Mouse (Mus musculus) midbrain, embryonic 10.5 days (tissue): ENCODE data around the gene Gna11. TPM values are rescaled to one million over a fixed set of nuclear protein-coding genes. Genes with fewer than 3 reads are reported as not detected.

Experiments used
- DNase-seq: peaks from one replicate; pipeline ENCODE4 v3.0.0-alpha.2; 2017; ENCODE audit warnings: low spot score
- H3K27ac ChIP-seq: fragments of 300-500 bp; sonication (generic); replicated peaks from 2 replicates; pipeline ENCODE4 v1.5.1; 2016; ENCODE audit warnings: mild to moderate bottlenecking
- H3K27me3 ChIP-seq: fragments of 300-500 bp; sonication (generic); 2 replicates; pipeline ENCODE4 v1.6.1; 2016; ENCODE audit warnings: low read depth, mild to moderate bottlenecking; ENCODE audit not compliant: poor library complexity, severe bottlenecking
- H3K36me3 ChIP-seq: fragments of 300-500 bp; sonication (generic); 2 replicates; pipeline ENCODE4 v1.6.1; 2016; ENCODE audit warnings: mild to moderate bottlenecking, moderate library complexity
- H3K4me1 ChIP-seq: fragments of 300-500 bp; sonication (generic); 2 replicates; pipeline ENCODE4 v1.6.1; 2016
- H3K4me3 ChIP-seq: fragments of 300-500 bp; sonication (generic); 2 replicates; pipeline ENCODE4 v1.5.1; 2016; ENCODE audit warnings: mild to moderate bottlenecking, moderate library complexity
- H3K9me3 ChIP-seq: fragments of 300-500 bp; sonication (generic); replicated peaks from 2 replicates; pipeline ENCODE4 v1.6.1; 2016; ENCODE audit warnings: mild to moderate bottlenecking
- WGBS: fragments of 180-500 bp; shearing (Covaris S2); methylation state at CpG from one replicate; pipeline ENCODE4 v1.1.7; 2016; 5-methylcytosine and 5-hydroxymethylcytosine counted together
- polyA plus RNA-seq: library from polyadenylated mRNA; unstranded; fragments of >200 nt; fragmentation: Nextera tagmentation; extraction: Ambion mirVana; gene quantifications from 2 replicates; pipeline ENCODE4 v1.2.1, GENCODE M21; 2016

Gene Gna11
- polyA plus RNA-seq, 1 experiment from 2014 or later: 70.7 TPM

DNA sequence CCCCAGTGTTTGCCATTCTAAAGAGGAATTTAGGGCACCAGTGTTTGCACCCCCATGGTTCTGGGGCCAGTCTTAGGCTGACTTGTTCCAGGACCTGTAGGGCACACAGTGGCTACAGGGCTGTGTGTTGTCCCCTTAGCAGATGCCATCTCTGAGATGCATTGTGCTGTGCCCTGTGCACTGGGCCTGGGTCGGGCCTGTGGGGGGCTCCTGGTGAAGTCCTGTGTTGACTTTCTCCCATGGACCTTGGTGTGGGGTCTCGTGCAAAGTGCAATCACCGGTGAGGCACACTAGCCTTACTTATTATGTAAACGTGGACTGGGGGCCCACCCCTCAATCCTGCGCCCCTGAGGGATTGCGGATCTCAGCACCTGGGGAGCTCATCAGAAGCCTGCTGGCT lies 17.4 kb upstream of the Gna11 start:
- Histone ChIP-seq H3K4me1 (peaks cover 78% of the 10 kb centered on the region), H3K36me3 (peaks cover 60% of the 10 kb centered on the region), H3K4me3 (no peak overlapping the region), H3K27me3 (peaks cover 59% of the 10 kb centered on the region), H3K27ac (no peak overlapping the region), H3K9me3 (no peaks in the 10 kb centered on the region)
- DNase-seq: no peak
- WGBS: 86% methylated on average over 6 of the region's 6 CpGs

DNA sequence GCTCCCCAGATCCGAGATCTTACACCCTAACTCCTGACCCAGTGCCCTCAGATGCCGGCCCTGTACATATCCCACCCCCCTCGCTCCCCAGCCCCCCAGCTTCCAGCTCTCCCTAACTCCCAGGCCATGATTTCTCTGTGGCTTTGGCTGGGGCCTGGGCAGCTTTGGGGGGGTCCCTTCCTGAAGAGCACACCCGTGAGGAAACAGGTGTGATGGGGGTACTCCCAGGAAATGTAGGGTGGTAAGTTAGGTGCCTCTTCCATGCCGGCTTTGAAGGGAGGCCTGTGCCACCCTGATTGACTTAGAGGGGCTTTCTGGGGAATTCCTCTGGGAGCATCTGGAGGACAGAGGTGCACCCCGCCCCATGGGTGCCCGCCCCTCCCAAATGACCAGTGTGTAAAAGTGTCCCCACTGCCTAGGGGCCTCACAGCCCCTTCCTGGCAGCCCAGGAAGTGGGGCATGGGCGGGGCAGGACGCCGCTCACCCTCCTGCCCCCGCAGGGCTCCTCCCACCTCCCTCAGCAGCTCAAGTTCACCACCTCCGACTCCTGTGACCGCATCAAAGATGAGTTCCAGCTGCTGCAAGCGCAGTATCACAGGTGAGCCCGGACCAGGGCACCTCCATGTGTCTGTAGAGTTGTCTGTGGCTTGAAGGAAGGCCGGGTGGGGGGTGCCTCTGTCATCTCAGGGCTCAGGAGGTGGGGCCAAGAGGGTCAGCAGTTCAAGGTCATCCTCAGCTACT lies 15.9 kb upstream of the Gna11 start:
- H3K36me3 ChIP-seq: peaks cover 46% of the 10 kb centered on the region
- no peaks in the 10 kb centered on the region for H3K9me3 ChIP-seq
- peaks cover 43% of the 10 kb centered on the region for H3K27me3 ChIP-seq
- H3K4me1 ChIP-seq: peaks cover 65% of the 10 kb centered on the region
- peak overlapping the region; percentile 99 for H3K27ac ChIP-seq
- peak overlapping the region; percentile 95 for H3K4me3 ChIP-seq
- WGBS: 33% methylated on average over 16 of the region's 16 CpGs
- no peak for DNase-seq

DNA sequence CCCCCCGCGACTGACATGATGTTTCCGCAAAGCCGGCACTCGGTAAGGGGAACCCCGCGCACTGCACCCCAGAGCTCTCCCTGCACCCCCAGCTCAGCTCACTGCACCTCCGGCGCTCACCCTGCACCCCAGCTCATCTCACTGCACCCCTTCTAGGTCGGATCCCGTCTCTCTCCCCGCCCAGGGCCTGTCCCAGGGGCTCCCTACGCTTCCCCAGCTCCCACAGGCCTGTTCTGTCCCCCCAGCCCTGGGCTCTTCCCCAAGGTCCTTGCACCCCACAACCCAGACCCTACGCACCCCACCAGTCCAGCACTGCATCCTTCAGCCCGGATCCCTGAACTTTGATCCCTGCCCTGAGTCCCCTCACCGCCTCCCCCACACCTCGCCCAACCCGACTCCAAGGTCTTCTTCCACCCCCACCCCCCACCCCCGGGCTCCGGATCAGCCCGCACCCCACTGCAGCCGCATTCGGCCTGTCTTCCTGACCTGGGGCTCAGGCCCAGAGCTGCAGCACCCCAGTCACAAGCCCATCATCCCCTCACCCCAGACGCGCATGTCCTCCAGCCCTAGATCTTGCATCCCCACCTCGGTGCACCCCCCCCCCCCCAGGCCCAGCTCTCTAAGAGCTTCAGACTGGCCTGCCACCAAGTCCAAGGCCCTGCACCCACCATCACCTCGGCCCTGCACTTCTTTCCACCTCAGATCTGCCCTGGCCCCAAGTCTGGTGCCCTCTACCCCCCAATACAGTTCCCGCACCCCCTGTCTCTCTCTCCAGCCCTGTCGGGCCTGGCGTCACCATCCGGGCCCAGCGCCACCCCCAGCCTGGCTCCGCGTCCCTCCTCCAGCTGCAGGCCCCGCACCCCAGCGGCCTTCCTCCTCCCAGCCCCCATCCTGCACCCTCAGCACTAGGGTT lies 14.9 kb upstream of the Gna11 start:
- Histone ChIP-seq H3K27ac (peak overlapping the region; percentile 99), H3K27me3 (peaks cover 33% of the 10 kb centered on the region), H3K9me3 (no peaks in the 10 kb centered on the region), H3K36me3 (peaks cover 36% of the 10 kb centered on the region), H3K4me1 (peaks cover 55% of the 10 kb centered on the region), H3K4me3 (peak overlapping the region; percentile 95)
- peak; percentile 48 for DNase-seq
- WGBS: 4% methylated on average over 36 of the region's 36 CpGs

DNA sequence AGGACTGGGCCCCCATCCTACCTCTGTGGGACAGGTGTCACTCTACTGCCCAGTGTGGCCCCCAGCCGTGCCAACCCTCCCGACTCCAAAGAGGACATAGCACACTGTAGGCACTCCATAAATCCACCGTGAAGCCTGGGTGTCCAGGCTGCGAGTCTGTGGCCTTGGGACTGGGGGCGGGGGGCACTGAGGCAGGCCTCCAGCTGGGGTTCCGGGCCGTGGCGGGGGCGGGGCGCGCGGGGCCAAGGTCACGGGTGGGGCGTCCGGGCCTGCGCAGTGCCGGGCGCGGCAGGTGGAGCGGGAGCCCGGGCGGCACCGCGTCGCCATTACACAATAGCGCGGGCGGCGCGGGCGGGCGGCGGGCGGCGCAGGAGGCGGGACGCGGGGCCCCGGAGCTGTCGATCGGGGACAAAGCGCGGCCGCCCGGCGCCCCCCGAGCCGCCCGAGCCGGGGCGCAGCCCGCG lies 14.2 kb upstream of the Gna11 start, which contains the start of gene Aes:
Aes (plus strand) TSS at position 326 of the 464 bp plus-strand sequence.
- peaks cover 26% of the 10 kb centered on the region for H3K27me3 ChIP-seq
- peaks cover 48% of the 10 kb centered on the region for H3K4me1 ChIP-seq
- peak within 1 kb of the TSS; percentile 95 for H3K4me3 ChIP-seq
- H3K36me3 ChIP-seq: peaks cover 29% of the 10 kb centered on the region
- H3K9me3 ChIP-seq: no peaks in the 10 kb centered on the region
- peak within 1 kb of the TSS; percentile 99 for H3K27ac ChIP-seq
- peak; percentile 61 for DNase-seq
- WGBS: 1% methylated on average over 36 of the region's 53 CpGs

DNA sequence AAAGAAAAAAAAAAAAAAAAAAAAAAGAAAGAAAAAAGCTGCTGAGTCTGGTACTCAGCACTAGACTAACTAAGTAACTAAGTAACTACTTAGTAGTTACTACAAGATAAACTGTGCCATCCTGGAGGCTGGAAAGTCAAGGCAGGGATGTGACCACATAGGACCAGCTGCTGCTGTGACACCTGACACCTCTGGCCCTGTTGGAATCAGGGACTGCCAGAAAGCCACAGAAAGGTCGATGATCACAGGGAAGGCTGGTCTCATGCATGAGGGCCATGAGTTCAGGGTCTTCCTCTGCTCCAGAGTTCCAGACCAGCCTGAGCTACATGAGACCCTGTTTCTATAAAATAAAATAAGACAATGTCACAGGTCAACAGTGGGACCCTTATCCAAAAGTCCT lies 12.5 kb upstream of the Gna11 start:
- H3K36me3 ChIP-seq: peaks cover 17% of the 10 kb centered on the region
- H3K9me3 ChIP-seq: 0 out of 2 replicates have a peak, but pooled peaks cover 4% of the 10 kb centered on the region
- no peak for DNase-seq
- H3K4me3 ChIP-seq: no peak overlapping the region
- peaks cover 9% of the 10 kb centered on the region for H3K27me3 ChIP-seq
- WGBS: 47% methylated on average over 1 of the region's 1 CpGs
- H3K27ac ChIP-seq: no peak overlapping the region
- peaks cover 31% of the 10 kb centered on the region for H3K4me1 ChIP-seq

DNA sequence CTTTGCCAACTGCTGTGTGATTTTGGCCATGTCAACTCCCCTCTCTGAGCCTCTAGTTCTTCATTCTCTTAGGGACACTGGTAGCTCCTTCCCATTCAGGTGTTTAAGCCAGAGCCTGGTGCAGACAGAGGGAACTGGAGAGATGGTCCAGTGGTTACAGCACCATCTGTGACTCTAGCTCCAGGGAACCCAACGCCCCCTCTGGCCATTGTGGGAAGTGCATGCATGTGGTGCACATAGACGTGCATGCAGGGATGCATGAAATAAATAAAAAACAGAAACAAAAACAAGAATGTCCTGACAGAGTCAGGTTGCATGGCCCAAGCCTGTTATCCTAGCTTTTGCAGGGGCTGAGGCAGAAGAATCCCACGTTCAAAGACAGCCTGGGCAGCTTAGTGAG lies 11.3 kb upstream of the Gna11 start:
- H3K27me3 ChIP-seq: peaks cover 5% of the 10 kb centered on the region; the same call in 1 of the 2 replicates
- H3K27ac ChIP-seq: no peak overlapping the region
- WGBS: 73% methylated on average over 3 of the region's 3 CpGs
- peaks cover 4% of the 10 kb centered on the region for H3K36me3 ChIP-seq
- DNase-seq: no peak
- H3K4me1 ChIP-seq: peaks cover 30% of the 10 kb centered on the region
- 0 out of 2 replicates have a peak, but pooled peaks cover 4% of the 10 kb centered on the region for H3K9me3 ChIP-seq
- no peak overlapping the region for H3K4me3 ChIP-seq

DNA sequence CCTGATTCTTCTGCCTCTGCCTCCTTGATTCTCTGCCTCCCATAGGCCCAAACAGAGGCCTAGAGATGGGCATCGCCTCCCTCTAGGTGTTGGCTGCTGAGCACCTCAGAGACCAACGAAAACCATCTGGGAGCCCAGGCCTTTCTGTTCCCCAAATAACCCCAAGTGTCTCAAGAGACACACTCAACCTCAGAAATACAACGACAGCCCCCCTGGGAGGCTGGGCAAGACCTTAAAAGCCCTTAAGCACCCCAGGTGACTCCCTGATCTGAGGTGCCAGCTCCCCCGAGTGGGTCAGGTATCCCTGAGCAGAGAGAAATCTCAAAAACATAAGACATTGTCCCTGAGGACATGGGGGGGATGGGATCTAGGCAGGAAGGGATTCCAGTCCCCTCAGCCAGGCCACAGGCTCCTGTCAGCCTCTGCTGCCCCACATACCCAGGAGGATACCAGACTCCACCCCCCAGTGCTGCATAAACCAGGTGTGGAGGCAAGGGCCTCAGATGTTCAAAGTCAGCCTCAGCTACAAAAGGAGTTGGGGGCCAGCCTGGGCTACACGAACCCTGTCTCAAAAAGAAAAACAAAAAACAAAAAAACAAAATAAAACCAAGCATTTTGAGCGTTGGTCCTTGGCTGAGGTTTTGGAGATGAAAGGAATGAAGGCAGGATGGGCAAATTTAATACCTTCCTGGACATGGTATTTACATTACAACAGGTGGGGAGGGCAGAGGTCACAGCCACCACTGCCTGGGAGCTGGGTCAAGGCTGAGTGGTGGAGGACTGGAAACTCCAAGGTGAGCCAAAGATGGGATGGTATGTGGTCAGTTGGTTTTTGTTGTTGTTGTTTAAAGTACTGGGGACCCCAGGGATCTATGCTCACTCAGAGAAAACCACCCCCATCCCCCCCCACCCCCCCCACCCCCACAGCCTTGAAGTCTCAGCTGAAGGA lies 9.1 kb upstream of the Gna11 start:
- Histone ChIP-seq H3K36me3 (no peaks in the 10 kb centered on the region), H3K4me1 (peaks cover 12% of the 10 kb centered on the region), H3K9me3 (0 out of 2 replicates have a peak, but pooled peaks cover 4% of the 10 kb centered on the region), H3K27ac (no peak overlapping the region), H3K27me3 (peaks cover 4% of the 10 kb centered on the region; the same call in 1 of the 2 replicates), H3K4me3 (no peak overlapping the region)
- 83% methylated on average over 6 of the region's 6 CpGs for WGBS
- DNase-seq: no peak

DNA sequence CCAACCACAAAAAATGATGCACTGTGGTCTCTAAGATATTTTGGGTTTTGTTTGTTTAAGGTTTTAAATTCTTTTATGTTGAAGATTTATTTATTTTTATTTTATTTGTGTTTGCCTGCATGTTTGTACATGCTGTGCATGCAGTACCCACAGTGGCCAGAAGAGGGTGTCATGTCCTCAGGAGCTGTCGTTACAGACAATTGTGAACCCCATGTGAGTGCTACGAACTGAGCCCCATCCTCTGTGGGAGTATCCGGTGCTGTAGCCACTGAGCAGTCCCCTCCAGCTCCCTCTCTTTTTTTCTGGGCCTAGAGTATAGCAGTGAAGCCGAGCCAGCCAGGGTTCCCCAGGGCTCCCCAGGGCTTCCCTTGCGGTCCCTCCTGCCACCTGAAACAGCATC lies 8.2 kb upstream of the Gna11 start:
- WGBS: 83% methylated on average over 5 of the region's 5 CpGs
- peaks cover 4% of the 10 kb centered on the region; the same call in 1 of the 2 replicates for H3K27me3 ChIP-seq
- 0 out of 2 replicates have a peak, but pooled peaks cover 4% of the 10 kb centered on the region for H3K9me3 ChIP-seq
- H3K4me3 ChIP-seq: no peak overlapping the region
- H3K27ac ChIP-seq: no peak overlapping the region
- H3K4me1 ChIP-seq: peaks cover 7% of the 10 kb centered on the region; the same call in 1 of the 2 replicates
- H3K36me3 ChIP-seq: no peaks in the 10 kb centered on the region
- DNase-seq: no peak

DNA sequence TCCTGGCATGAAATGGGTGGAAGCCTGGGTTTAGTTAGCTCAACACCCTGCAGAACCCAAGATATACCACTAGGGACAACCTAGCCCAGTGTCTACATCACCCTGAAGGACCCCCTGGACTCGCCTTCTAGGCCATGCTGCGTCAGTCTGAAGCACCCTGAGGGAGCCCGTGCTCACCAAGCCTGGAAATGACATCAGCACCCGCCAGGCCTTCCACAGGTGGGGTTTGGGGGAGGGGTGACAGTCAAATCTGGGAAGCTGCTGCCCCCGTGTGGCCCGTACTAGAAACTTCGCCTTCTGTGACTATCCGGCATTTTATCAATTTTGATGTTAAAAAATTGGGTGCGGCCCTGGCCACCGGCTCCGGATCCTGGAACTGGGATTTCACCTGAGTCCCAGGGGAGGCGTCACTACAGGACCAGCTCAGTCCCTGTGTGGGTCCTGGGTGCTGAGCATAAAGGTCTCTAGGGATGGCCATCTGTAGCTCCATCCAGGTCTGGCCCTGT lies 6.7 kb upstream of the Gna11 start:
- DNase-seq: peak; percentile 70
- Histone ChIP-seq H3K27me3 (peaks cover 4% of the 10 kb centered on the region; the same call in 1 of the 2 replicates), H3K9me3 (0 out of 2 replicates have a peak, but pooled peaks cover 4% of the 10 kb centered on the region), H3K4me3 (no peak overlapping the region), H3K27ac (no peak overlapping the region), H3K36me3 (no peaks in the 10 kb centered on the region), H3K4me1 (peaks cover 7% of the 10 kb centered on the region; the same call in 1 of the 2 replicates)
- WGBS: 12% methylated on average over 12 of the region's 12 CpGs

DNA sequence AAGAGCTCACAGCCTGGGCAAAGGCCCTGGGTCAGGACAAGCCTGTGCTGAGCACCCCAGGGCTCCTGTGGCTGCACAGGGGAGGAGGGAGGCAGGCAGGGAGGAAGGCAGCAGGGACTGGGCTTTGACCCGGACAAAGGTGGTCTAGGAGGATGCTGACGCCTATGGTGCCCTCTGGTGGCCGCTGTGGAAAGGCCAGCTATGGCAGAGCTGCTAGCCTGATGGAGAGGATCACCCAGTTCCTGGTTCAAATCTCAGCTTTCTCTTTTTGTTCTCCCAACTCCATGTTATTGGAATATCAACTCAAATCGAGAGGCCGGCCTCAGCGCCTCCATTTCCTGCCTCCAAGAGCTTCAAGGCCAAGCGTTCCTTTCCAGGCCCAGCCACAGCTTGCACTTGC lies 5.3 kb upstream of the Gna11 start:
- Histone ChIP-seq H3K4me1 (peaks cover 12% of the 10 kb centered on the region), H3K4me3 (0 out of 2 replicates have a peak overlapping the region, but pooled peaks have one; percentile 14), H3K36me3 (no peaks in the 10 kb centered on the region), H3K9me3 (0 out of 2 replicates have a peak, but pooled peaks cover 4% of the 10 kb centered on the region), H3K27ac (peak overlapping the region; percentile 59), H3K27me3 (peaks cover 4% of the 10 kb centered on the region; the same call in 1 of the 2 replicates)
- 11% methylated on average over 7 of the region's 7 CpGs for WGBS
- peak; percentile 81 for DNase-seq

DNA sequence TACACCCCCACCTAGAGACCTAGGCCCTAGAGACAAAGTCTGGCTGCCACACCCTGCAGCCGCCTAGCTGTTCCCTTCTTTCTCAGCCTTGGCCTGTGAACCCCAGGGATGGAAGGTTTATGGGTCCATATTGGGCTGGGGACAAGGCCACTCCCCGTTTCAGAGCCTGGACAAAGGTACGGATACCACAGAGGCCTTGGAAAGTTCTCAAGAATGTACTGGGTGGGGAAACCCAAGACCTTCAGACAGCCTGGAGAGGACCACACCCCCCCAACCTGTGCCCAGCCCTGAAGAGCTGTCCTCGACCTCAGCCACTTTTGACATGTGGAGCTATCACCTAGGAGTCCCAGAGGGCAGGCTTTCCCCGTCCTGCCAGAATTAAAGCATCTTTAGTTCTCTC lies 4.0 kb upstream of the Gna11 start:
- no peak for DNase-seq
- Histone ChIP-seq H3K4me1 (peaks cover 18% of the 10 kb centered on the region), H3K27me3 (peaks cover 4% of the 10 kb centered on the region; the same call in 1 of the 2 replicates), H3K4me3 (no peak overlapping the region), H3K36me3 (no peaks in the 10 kb centered on the region), H3K27ac (no peak overlapping the region), H3K9me3 (0 out of 2 replicates have a peak, but pooled peaks cover 4% of the 10 kb centered on the region)
- WGBS: 66% methylated on average over 5 of the region's 5 CpGs
